Mouse (Mus musculus): Measurements from ENCODE around the gene Esm1.

Esm1 gene

GRCm38 (mm10) chr13:113209624-113210023 is at the start of gene Esm1:
TSS of gene Esm1 (plus strand) at chr13:113209659.
- DNase-seq (ENCODE audit: extremely low spot score, low spot score) = peak; percentile 17

- DNase-seq (ENCODE audit: extremely low spot score, low spot score) = no peak
These were observed 45.0 kb upstream of the Esm1 start for GRCm38 (mm10) chr13:113164252-113165005.

- no peak for DNase-seq (ENCODE audit: extremely low spot score, low spot score)
These were observed 41.4 kb upstream of the Esm1 start for GRCm38 (mm10) chr13:113168018-113168534.

- no peak for DNase-seq (ENCODE audit: extremely low spot score, low spot score)
These were observed 39.2 kb upstream of the Esm1 start for GRCm38 (mm10) chr13:113170256-113170655.

- no peak for DNase-seq (ENCODE audit: extremely low spot score, low spot score)
These were observed 35.3 kb upstream of the Esm1 start for GRCm38 (mm10) chr13:113174162-113174561.

GRCm38 (mm10) chr13:113183310-113183709 is 26.1 kb upstream of the Esm1 start:
- DNase-seq (ENCODE audit: extremely low spot score, low spot score) = no peak

- DNase-seq (ENCODE audit: extremely low spot score, low spot score) = no peak
These were observed 25.7 kb upstream of the Esm1 start for GRCm38 (mm10) chr13:113183720-113184119.

GRCm38 (mm10) chr13:113196808-113197674 is 12.4 kb upstream of the Esm1 start:
- no peak for DNase-seq (ENCODE audit: extremely low spot score, low spot score)

- DNase-seq (ENCODE audit: extremely low spot score, low spot score) = no peak
These were observed 11.5 kb upstream of the Esm1 start for GRCm38 (mm10) chr13:113197872-113198502.

- no peak for DNase-seq (ENCODE audit: extremely low spot score, low spot score)
These were observed 10.1 kb upstream of the Esm1 start for GRCm38 (mm10) chr13:113199331-113199730.

GRCm38 (mm10) chr13:113200726-113201125 is 8.7 kb upstream of the Esm1 start:
- no peak for DNase-seq (ENCODE audit: extremely low spot score, low spot score)

GRCm38 (mm10) chr13:113201631-113202030 is 7.8 kb upstream of the Esm1 start:
- DNase-seq (ENCODE audit: extremely low spot score, low spot score) = no peak

GRCm38 (mm10) chr13:113202184-113202583 is 7.3 kb upstream of the Esm1 start:
- DNase-seq (ENCODE audit: extremely low spot score, low spot score) = no peak

GRCm38 (mm10) chr13:113203146-113203545 is 6.3 kb upstream of the Esm1 start:
- no peak for DNase-seq (ENCODE audit: extremely low spot score, low spot score)

GRCm38 (mm10) chr13:113205346-113205745 is 4.1 kb upstream of the Esm1 start:
- DNase-seq (ENCODE audit: extremely low spot score, low spot score) = no peak

GRCm38 (mm10) chr13:113211345-113211744 is 1.9 kb downstream of the Esm1 start:
- no peak for DNase-seq (ENCODE audit: extremely low spot score, low spot score)

- DNase-seq (ENCODE audit: extremely low spot score, low spot score) = no peak
These were observed 2.9 kb downstream of the Esm1 start for GRCm38 (mm10) chr13:113212401-113212800.

GRCm38 (mm10) chr13:113213865-113214264 is 4.4 kb downstream of the Esm1 start:
- DNase-seq (ENCODE audit: extremely low spot score, low spot score) = no peak

- DNase-seq (ENCODE audit: extremely low spot score, low spot score) = no peak
These were observed 12.4 kb downstream of the Esm1 start for GRCm38 (mm10) chr13:113221851-113222250.

- DNase-seq (ENCODE audit: extremely low spot score, low spot score) = no peak
These were observed 14.6 kb downstream of the Esm1 start for GRCm38 (mm10) chr13:113224105-113224504.

GRCm38 (mm10) chr13:113225811-113226210 is 16.4 kb downstream of the Esm1 start, which contains the start of gene Gzmk:
TSS of gene Gzmk (minus strand) at chr13:113225908.
- DNase-seq (ENCODE audit: extremely low spot score, low spot score) = peak; percentile 17

GRCm38 (mm10) chr13:113227076-113227475 is 17.6 kb downstream of the Esm1 start:
- no peak for DNase-seq (ENCODE audit: extremely low spot score, low spot score)

Data from neural tube, embryonic 10.5 days (tissue).